Mouse (Mus musculus) megakaryocyte, embryonic 14.5 days (primary cell): ENCODE data around the gene Hoxa6.

Experiments used
- FLI1 ChIP-seq: IDR thresholded peaks from 2 replicates; pipeline ENCODE4 v1.6.1; 2012; ENCODE audit warnings: low read length, inconsistent platforms, mixed read lengths
- GATA1 ChIP-seq: IDR thresholded peaks from 3 replicates; pipeline ENCODE4 v1.6.1; 2012; ENCODE audit warnings: mixed read lengths, low read length, inconsistent platforms, borderline replicate concordance

DNA sequence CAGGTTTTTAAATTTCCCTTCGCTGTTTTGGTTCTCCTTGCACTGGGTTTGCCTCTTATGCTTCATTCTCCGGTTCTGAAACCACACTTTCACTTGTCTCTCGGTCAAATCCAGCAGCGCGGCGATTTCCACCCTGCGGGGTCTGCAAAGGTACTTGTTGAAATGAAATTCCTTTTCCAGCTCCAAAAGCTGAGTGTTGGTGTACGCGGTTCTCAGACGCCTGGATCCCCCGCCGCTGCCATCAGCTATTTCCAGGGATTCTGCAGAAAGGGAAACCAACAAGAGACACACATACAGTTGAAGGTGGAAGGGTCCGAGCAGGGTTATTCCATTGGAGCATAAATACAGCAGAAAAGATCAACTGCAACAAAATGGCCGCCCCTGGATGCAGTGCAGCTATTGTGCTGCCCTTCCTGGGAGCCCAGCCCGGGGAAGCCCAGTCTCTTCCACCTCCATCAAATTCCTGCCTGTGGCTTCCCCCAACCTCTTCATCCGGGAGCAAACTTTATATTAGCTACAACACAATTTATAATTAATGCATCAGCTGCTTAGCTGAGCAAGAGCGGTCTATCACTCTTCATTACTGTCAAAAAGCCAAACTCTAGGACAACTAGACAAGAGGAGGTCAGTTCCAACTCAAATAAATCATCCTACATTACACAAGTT lies 45.0 kb downstream of the Hoxa6 start:
- TF ChIP-seq GATA1 (no peak), FLI1 (no peak)
